Mouse (Mus musculus) CH12.LX (cell line): ENCODE results near the gene Gls2. TPM values are rescaled to one million over a fixed set of nuclear protein-coding genes. Genes with fewer than 3 reads are reported as not detected.
"Not testable (repeated sequence)": the region's sequence is repeated elsewhere in the genome, so short reads cannot be mapped to it uniquely, and the experiment has no call there.

Source experiments
- DNase-seq: peaks from one replicate; pipeline ENCODE4 v3.0.0-alpha.2; 2013; ENCODE audit errors: extremely low read depth
- H3K27ac ChIP-seq: 2 replicates; pipeline ENCODE4 v1.5.1; 2012; ENCODE audit warnings: low read depth, mild to moderate bottlenecking, control low read depth, moderate library complexity; ENCODE audit not compliant: insufficient read depth
- H3K27me3 ChIP-seq: replicated peaks from 2 replicates; pipeline ENCODE3; 2012; ENCODE audit warnings: inconsistent platforms
- H3K36me3 ChIP-seq, 2 experiments: replicated peaks in 1 of 2; 2 replicates each; pipeline versions ENCODE3 to v1.6.1; 2012; ENCODE audit warnings: inconsistent platforms in 1 of 2, low read length in 1 of 2, mild to moderate bottlenecking in 1 of 2, mixed read lengths in 1 of 2, moderate library complexity in 1 of 2; ENCODE audit not compliant: control insufficient read depth in 1 of 2, insufficient read depth in 1 of 2
- H3K4me1 ChIP-seq, 2 experiments: 2 replicates each; pipeline ENCODE4 v1.6.1; 2012; ENCODE audit warnings: inconsistent platforms in 1 of 2, moderate library complexity in 1 of 2; ENCODE audit not compliant: insufficient read depth in 2 of 2, control insufficient read depth in 1 of 2
- H3K4me2 ChIP-seq: 2 replicates; pipeline ENCODE4 v1.6.1; 2012; ENCODE audit warnings: low read depth, mild to moderate bottlenecking, control low read depth; ENCODE audit not compliant: poor library complexity, insufficient read depth, severe bottlenecking
- H3K4me3 ChIP-seq, 3 experiments: fragments of 150-350 bp in 1 of 3; sonication (generic) in 1 of 3; replicated peaks in 1 of 3; 2 replicates each; pipeline versions ENCODE3 to v1.5.1; 2011 to 2012; ENCODE audit warnings: low read depth in 2 of 3, low read length in 2 of 3, mild to moderate bottlenecking in 2 of 3, moderate library complexity in 2 of 3, control low read depth in 1 of 3, improper control_type of control experiment in 1 of 3, inconsistent platforms in 1 of 3, mixed read lengths in 1 of 3; ENCODE audit not compliant: poor library complexity in 1 of 3
- H3K79me2 ChIP-seq: replicated peaks from 2 replicates; pipeline ENCODE4 v1.6.1; 2012; ENCODE audit warnings: mild to moderate bottlenecking, moderate library complexity; ENCODE audit not compliant: control insufficient read depth, poor library complexity, insufficient read depth, severe bottlenecking; ENCODE audit errors: extremely low read depth
- H3K9ac ChIP-seq: 2 replicates; pipeline ENCODE4 v1.6.1; 2012; ENCODE audit warnings: low read depth, mild to moderate bottlenecking, control low read depth, moderate library complexity; ENCODE audit not compliant: insufficient read depth
- H3K9me3 ChIP-seq: replicated peaks from 2 replicates; pipeline ENCODE3; 2012; ENCODE audit warnings: low read length, inconsistent platforms, mixed read lengths
- BHLHE40 ChIP-seq: IDR thresholded peaks from 2 replicates; pipeline ENCODE4 v1.6.1; 2011; ENCODE audit warnings: mild to moderate bottlenecking, low read depth, low read length, improper control_type of control experiment
- CHD1 ChIP-seq: IDR thresholded peaks from 2 replicates; pipeline ENCODE4 v1.6.1; 2012; ENCODE audit warnings: low read depth, low read length, improper control_type of control experiment, inconsistent platforms
- CTCF ChIP-seq, 2 experiments: IDR thresholded peaks in 1 of 2; conservative IDR thresholded peaks in 1 of 2; 2 replicates each; pipeline ENCODE4 v1.5.1; 2011 to 2012; ENCODE audit warnings: low read depth in 2 of 2, low read length in 2 of 2, improper control_type of control experiment in 1 of 2, inconsistent platforms in 1 of 2, mild to moderate bottlenecking in 1 of 2, moderate library complexity in 1 of 2
- E2F4 ChIP-seq: IDR thresholded peaks from 2 replicates; pipeline ENCODE4 v1.6.1; 2011; ENCODE audit warnings: low read depth, low read length, improper control_type of control experiment; ENCODE audit not compliant: insufficient replicate concordance
- EP300 ChIP-seq: IDR thresholded peaks from 2 replicates; pipeline ENCODE4 v1.6.1; 2011; ENCODE audit warnings: low read length, improper control_type of control experiment
- ETS1 ChIP-seq: conservative IDR thresholded peaks from 2 replicates; pipeline ENCODE4 v1.6.1; 2012; ENCODE audit warnings: low read depth, mild to moderate bottlenecking, inconsistent platforms, low read length, improper control_type of control experiment, moderate library complexity
- IRF4 ChIP-seq: IDR thresholded peaks from 2 replicates; pipeline ENCODE4 v1.6.1; 2014; ENCODE audit warnings: low read depth, mild to moderate bottlenecking, inconsistent platforms, low read length, improper control_type of control experiment
- JUND ChIP-seq: conservative IDR thresholded peaks from 2 replicates; pipeline ENCODE4 v1.6.1; 2011; ENCODE audit warnings: low read depth, low read length, improper control_type of control experiment
- MAFK ChIP-seq: IDR thresholded peaks from 2 replicates; pipeline ENCODE4 v1.6.1; 2011; ENCODE audit warnings: low read length, improper control_type of control experiment; ENCODE audit not compliant: insufficient replicate concordance
- MAX ChIP-seq: IDR thresholded peaks from 2 replicates; pipeline ENCODE4 v1.6.1; 2011; ENCODE audit warnings: low read length, improper control_type of control experiment
- PAX5 ChIP-seq: IDR thresholded peaks from 2 replicates; pipeline ENCODE4 v1.6.1; 2012; ENCODE audit warnings: low read length, inconsistent platforms, mixed read lengths
- POLR2A ChIP-seq: IDR thresholded peaks from 2 replicates; pipeline ENCODE4 v1.6.1; 2011; ENCODE audit warnings: low read depth, mild to moderate bottlenecking, improper control_type of control experiment, low read length
- SMC3 ChIP-seq: IDR thresholded peaks from 2 replicates; pipeline ENCODE4 v1.6.1; 2011; ENCODE audit warnings: low read depth, low read length, improper control_type of control experiment
- TBP ChIP-seq: conservative IDR thresholded peaks from 2 replicates; pipeline ENCODE4 v1.6.1; 2011; ENCODE audit warnings: low read depth, low read length, improper control_type of control experiment
- USF1 ChIP-seq: IDR thresholded peaks from 2 replicates; pipeline ENCODE4 v1.6.1; 2014; ENCODE audit warnings: low read depth, mild to moderate bottlenecking, inconsistent platforms, low read length, improper control_type of control experiment
- dilution Hi-C: fragments of 300-500 bp; cut with MboI; formaldehyde crosslinking; loops from 2 replicates; pipeline ENCODE4 v1.14.3; 2020; ENCODE audit warnings: low sequenced_read_pairs; ENCODE audit not compliant: extremely low pct_unique_long_range_greater_than_20kb, extremely low pct_ligation_motif_present
- in situ Hi-C: fragments of 300-500 bp; cut with MboI; formaldehyde crosslinking; loops from 3 replicates; pipeline ENCODE4 v1.14.3; 2019; ENCODE audit warnings: low sequenced_read_pairs, low pct_ligation_motif_present, low pct_unique_long_range_greater_than_20kb, mixed read lengths
- polyA plus RNA-seq: library from polyadenylated mRNA; unstranded; fragments of >175 nt; gene quantifications from 2 replicates; pipeline ENCODE4 v1.2.1, GENCODE M21; 2012; ENCODE audit warnings: low read depth; ENCODE audit not compliant: insufficient read length
- total RNA-seq, 2 experiments: library from RNA; depleted of rRNA; stranded (reverse); fragments of 300-350 nt in 1 of 2; fragments of >200 nt in 1 of 2; gene quantifications; 2 replicates each; pipeline ENCODE4 v1.2.3; 2012 to 2014

The Gls2 gene
- total and polyA plus RNA-seq, 3 experiments: 0.86 to 2.2 (median 1.9) TPM

DNA sequence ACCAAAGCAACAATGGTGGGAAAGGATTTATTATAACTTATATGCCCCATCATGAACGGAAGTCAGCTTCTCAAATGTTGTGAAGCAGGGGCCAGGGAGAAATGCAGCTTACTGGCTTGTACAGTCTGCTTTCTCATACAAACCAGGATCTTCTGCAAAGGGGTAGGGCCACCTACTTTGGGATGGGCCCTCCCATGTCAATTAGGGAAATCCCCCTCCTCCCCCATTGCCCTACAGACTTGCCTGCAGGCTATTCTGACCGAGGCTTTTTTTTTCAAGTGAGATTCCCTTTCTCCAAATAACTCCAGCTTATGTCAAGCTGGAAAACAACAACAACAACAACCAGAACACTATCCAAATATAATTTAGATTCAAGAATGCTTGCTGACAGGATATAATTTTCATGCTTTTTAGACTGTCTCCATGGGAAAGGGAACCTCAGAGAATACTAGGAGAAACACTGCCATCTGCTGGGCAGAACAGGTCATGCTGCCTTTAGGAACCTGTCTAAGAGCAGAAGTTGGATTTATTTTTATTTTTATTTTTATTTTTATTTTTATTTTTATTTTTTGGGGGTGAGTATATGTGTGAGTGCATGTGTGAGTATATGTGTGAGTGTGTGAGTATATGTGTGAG lies 5.9 kb upstream of the Gls2 start (continued):
- TF ChIP-seq MAFK (no peak), SMC3 (peak; percentile 59), IRF4 (no peak), USF1 (no peak), TBP (no peak), BHLHE40 (no peak), CHD1 (no peak), E2F4 (no peak), JUND (0 out of 2 replicates have a peak, but pooled peaks have one; percentile 25), EP300 (no peak), MAX (no peak), ETS1 (no peak), POLR2A (no peak)

DNA sequence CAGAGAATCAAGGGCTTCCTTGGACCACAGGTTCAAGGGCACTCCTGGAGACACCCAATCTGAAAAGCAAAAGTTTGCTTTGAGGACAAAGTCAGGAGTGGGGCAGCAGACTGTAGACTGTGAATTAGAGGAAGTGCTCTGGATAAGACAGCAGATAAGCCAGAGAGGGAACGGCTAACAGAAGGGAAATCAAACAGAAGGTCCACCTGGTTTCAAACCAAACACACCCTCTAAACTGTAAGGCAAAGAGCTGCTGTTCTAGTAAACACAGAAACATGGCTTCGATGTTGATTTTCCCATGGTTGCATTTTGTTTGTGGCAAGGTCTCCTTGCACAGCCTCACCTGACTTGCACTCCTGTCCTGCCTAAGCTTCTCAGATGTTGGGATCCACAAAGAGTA lies 2.8 kb upstream of the Gls2 start:
- no peak for DNase-seq
- Histone ChIP-seq H3K4me1 (peaks cover 9 to 18% of the 10 kb centered on the region in 2 experiments; a peak in 3 of 4 replicates), H3K9ac (no peak overlapping the region), H3K36me3 (no peaks in the 10 kb centered on the region), H3K4me3 (no peak overlapping the region), H3K79me2 (no peaks in the 10 kb centered on the region), H3K9me3 (no peaks in the 10 kb centered on the region), H3K4me2 (no peak overlapping the region), H3K27me3 (peaks cover 15% of the 10 kb centered on the region), H3K27ac (no peak overlapping the region)
- TF ChIP-seq CTCF (conservative IDR thresholded peaks at IDR 0.05 in 1 of 2, IDR thresholded peaks at IDR 0.05 in 1 of 2; ENCODE audit: low read depth in 2 of 2, low read length in 2 of 2): no peak
- no peak for TF ChIP-seq ETS1
- TF ChIP-seq TBP: no peak
- no peak for TF ChIP-seq PAX5
- in situ Hi-C loops: loop anchor here (5.0 to 25.0 kb wide), 2 partner anchors 99 to 254 kb away; partner anchors contain the start of gene Baz2a
- dilution Hi-C loops: no loop called here

DNA sequence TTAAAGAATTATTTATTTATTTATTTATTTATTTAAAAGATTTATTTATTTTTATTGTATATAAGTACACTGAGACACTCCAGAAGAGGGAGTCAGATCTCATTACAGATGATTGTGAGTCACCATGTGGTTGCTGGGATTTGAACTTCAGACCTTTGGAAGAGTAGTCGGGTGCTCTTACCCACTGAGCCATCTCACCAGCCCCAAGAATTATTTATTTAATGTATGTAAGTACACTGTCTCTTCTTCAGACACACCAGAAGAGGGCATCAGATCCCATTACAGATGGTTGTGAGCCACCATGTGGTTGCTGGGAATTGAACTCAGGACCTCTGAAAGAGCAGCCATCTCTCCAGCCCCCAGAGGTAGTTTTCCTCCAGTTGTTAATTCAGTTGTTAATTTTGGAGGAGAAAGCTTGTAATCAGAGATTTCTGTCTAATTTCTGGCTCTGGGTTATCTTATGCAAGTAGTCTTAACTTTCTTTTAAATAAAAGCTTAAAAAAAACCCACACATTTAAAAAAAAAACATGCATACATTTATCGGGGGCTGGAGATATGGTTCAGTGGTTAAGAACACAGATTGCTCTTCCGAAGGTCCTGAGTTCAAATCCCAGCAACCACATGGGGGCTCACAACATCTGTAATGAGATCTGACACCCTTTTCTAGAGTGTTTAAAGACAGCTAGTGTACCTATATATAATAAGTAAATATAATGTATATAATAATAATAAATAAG lies 2.1 kb upstream of the Gls2 start:
- H3K27ac ChIP-seq, H3K9ac ChIP-seq, dilution Hi-C loops, H3K4me3 ChIP-seq, DNase-seq, H3K36me3 ChIP-seq, H3K79me2 ChIP-seq, H3K4me2 ChIP-seq, H3K9me3 ChIP-seq: not testable (repeated sequence)
- in situ Hi-C loops: loop anchor here (5.0 to 25.0 kb wide), 2 partner anchors 100 to 255 kb away; partner anchors contain the start of gene Baz2a
- Histone ChIP-seq H3K4me1 (peaks cover 9 to 18% of the 10 kb centered on the region in 2 experiments; a peak in 3 of 4 replicates), H3K27me3 (peaks cover 15% of the 10 kb centered on the region)
- peak; percentile 52; the same call in 1 of the 2 replicates for TF ChIP-seq TBP
